Mouse (Mus musculus): ENCODE data around the gene Tspan18.
A peak's percentile ranks its signal among the peaks of the same experiment; 100 is the strongest.

The Tspan18 gene

DNA sequence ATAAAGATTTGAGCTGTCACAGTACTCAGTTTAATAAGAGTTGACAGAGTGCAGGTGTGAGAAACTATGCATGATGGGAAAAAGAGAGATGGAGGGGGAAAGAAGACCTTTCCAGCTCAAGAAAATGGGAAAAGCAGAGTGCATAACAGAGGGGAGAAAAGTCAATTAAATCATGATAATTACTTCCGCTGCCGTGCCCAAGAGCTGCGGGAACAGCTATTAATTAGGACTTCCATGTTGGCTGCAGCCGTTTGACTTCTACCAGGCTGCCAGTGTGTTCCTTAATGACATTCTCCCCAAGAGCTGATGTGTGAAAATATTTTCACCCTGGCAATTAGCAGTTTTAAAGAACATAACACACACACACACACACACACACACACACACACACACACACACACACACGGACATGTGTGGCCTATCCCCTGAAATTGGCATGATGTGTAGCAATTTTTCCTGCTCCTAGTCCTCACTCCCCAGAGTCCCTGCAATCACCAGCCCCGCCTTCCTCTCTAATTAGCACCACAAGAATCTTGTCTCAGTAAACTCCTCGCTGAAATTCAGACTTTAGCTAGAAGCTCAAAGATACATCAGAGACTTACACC, 67.6 kb downstream of the Tspan18 start:
- no peak for DNase-seq (ENCODE audit: extremely low spot score, low spot score)

DNA sequence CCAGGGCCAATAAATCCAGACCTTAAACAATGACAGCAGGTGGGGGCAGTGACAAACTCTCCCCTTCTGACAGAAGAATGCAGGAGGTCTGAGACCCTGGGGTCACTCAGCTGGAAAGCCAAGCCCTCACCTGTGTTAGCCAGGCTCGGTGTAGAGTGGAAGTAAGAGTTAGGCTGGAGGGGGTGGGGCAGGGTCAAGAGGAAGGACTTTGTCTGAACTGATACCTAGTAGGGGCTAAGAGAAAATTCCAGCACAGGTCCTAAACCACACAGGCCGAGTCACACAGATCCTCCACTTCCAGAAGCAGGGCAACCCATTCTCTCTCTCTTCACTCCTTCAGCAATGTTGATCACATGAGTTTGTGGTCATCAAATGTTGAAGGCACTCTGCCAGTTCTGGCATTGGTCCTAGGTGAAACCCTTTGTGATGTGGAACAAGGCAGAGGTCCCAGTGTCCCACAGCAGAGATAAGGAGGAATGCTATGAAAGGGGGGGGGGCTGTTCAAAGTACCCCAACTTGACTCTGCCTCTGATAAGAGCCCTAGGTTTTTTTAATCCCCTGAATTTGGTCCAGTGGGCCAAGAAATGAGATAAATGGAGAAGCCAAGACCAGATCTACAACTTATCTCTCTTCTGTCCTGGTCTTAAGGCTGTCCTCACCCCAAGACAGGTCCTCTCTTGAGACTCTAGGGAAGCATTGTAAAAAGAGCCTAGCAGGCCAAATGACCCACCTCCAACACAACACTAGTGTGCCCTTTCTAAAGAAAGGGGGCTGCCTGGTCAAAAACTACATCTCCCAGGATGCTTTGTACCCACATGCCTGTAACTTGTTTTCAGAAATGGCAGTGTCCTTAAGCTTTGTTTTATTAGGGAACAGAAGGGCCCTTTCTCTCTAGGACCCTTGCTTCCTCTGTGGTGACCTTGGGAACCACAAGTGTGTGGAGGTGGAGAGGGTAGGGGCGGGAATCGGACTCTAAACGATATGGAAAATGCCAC, 71.7 kb downstream of the Tspan18 start:
- DNase-seq (ENCODE audit: extremely low spot score, low spot score) = no peak

DNA sequence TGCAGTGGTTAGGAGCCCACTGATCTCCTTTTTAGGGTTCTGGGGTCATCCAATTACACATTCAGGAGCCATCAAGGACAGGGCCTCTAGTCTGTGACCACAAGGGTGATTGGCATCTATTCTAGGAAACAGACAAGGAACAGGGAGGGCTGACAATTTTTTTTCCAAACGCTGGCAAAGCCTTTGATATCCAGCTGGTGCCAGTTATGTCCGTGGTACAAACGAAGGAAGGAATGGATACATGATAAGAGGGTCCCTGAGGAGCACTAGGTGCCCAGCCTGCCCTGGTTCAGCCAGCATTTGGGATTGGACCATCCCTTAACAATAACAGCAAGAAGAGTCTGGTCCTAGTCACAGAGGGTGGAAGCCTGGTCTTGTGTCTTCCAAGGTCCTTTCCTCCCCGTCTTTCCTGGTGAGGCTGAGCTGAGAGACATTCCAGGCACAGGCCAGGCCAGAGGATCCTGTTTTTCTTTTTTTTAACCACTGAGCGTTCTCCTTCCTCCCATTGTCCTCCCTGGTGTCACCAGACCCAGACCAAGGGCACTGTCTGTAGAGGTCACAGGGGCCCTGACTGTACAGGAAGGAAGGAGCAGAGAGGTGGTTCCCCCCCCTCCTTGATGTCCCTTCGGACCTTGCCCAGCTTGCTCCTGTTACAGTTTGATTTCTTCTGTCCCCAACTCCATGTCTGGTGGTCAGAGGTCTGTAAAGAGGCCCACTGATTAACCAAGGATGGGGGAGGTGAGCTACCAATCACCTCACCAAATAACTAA, 72.6 kb downstream of the Tspan18 start:
- no peak for DNase-seq (ENCODE audit: extremely low spot score, low spot score)

DNA sequence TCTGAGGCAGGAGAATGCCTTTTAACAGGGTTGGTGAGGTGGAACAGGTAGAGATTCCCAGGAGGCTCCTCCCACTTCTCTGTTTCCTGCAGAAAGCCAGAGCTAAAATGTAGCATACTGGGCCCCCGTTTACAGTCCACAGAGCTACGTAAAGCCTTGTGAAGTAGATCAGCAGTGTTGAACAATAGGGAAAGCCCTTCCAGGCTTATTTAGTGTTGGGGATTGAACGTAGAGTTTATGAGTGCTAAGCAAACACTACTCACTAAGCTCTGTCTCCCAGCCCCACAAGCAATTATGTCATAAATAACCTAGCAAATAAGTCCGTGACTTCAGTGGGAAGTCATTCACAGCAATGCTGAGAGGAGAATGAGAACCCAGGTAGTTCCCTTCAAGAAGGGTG, 76.7 kb downstream of the Tspan18 start:
- no peak for DNase-seq (ENCODE audit: extremely low spot score, low spot score)

DNA sequence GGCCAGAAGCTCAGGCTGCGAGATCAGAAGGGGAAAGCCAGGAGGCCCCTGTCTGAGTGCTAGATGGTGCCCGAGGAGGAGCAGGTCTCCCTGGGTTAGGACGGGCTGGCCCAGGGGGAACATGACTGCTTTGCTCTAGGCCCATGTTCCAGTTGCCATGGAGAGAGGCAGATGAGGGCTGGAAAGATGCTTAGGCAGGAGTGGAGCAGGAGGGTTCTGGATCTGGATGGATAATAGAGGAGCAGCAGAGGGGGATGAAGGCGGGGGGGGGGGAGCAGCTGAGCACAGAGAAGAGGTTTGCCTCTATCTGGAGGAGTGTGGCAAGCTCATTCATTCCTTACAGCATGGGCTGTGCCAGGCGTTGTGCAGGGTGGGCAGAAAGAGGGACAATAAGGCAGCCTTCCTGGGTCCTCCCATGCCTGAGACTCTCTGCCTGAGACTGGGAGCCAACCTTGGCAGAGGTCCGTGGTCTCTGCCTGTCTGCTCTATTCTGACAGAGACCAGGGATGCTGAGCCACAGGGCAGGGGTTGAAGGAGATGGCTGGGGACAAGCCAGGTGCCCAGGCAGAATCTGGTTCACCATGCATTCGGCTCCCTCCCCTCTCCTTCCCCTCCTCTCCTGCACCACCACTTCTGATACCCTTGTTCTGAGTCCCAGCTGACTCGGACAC, 77.4 kb downstream of the Tspan18 start:
- DNase-seq (ENCODE audit: extremely low spot score, low spot score) = no peak

DNA sequence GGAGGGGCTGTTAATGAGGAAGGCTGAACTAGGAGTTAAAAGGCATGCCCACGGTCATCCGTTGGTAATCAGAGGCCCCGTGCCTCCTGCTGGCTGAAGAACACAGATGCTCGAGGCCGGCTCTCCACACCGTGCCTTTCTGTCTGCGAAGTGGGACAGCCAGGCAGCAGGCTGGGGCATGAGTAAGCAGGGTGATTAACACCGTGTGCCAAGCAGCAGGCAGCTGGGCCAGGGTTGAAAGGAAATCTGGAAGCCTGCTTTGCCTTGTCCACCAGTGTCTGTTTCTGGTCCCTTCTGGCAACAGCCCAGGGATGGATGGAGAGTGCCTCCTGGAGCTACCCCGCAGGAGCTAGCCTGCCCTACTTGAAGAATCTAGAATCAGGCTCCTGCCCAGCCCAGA, 81.9 kb downstream of the Tspan18 start:
- no peak for DNase-seq (ENCODE audit: extremely low spot score, low spot score)

GRCm38 (mm10) chr2:93250611-93251010, 83.7 kb downstream of the Tspan18 start:
- no peak for DNase-seq (ENCODE audit: extremely low spot score, low spot score)

GRCm38 (mm10) chr2:93249058-93249457, 85.2 kb downstream of the Tspan18 start:
- no peak for DNase-seq (ENCODE audit: extremely low spot score, low spot score)

DNA sequence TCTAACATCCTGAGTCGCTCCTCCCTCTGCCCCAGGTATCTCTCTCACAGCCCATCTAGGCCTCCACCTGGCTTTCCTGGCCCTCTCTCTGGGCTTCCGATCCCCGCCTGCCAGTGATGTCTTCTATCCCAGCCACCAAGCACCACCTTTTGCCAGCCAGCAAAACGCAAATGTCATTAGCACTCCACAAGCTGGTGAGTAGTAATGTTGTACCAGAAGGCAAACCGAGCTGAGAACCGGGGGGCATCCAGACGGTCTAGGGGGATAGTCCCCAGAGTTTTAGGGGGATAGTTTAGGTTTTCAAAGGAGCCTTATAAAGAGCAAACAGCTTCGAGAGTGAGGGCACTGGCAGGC, 90.2 kb downstream of the Tspan18 start:
- no peak for DNase-seq (ENCODE audit: extremely low spot score, low spot score)

GRCm38 (mm10) chr2:93243439-93244089, 90.7 kb downstream of the Tspan18 start:
- no peak for DNase-seq (ENCODE audit: extremely low spot score, low spot score)

DNA sequence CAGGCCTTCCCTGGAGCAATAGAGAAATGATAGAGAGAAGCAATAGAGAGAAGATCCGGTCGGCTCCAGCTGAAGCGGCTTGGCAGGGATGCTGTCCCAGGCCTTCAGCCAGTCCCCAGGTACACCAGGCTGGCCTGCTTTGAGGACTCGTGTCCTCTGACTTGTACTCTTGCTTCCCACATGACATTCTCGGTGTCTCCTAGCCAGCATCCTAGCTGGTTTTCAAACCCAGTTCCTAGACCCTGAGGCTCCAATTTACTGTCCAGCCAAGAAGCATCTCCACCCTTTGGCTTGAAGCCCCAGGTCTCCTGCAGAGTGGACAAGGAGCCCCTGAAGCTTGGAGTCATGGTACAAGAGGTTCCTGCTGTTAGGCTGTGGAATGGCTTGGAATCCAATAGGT, 92.1 kb downstream of the Tspan18 start:
- DNase-seq (ENCODE audit: extremely low spot score, low spot score) = no peak

DNA sequence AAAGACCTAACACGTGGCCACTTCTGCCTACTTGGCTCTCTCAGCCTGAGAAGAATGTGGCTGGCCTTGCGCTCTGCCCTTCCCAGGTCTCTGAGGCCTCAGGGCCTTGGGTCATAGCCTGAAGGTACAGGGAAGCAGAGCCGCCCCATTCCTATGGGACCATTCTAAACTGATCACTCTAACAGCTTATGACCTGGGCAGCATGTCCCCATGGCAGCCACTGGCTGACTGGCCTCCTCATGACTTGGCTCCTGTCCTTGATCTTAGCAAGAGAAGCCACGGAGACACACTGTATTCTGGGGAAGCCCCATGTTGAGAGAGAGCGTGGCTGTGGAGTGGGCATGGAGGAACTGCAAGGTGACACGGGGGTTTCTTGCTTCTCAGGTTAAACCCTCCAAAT, 95.4 kb downstream of the Tspan18 start:
- no peak for DNase-seq (ENCODE audit: extremely low spot score, low spot score)

- no peak for DNase-seq (ENCODE audit: extremely low spot score, low spot score)
Observed at GRCm38 (mm10) chr2:93237055-93237454, 97.2 kb downstream of the Tspan18 start.

DNA sequence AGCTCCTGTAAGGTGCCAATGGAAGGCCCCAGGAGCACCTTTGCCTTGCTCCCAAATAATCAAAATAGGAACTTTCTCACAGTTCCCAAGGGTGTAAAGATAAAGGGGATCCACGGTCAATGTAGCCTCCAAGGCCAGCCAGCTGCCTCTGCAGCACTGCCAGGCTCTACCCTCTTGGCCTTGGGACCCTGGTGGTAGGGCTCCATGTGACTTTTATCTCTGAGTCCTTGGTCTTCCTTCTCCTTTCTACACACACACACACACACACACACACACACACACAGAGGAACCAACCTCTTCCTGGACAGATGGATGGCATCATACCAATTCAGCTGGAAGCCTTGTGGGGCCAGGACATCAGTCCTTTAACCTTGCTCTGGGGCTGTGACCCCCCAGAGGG, 102.2 kb downstream of the Tspan18 start:
- no peak for DNase-seq (ENCODE audit: extremely low spot score, low spot score)

DNA sequence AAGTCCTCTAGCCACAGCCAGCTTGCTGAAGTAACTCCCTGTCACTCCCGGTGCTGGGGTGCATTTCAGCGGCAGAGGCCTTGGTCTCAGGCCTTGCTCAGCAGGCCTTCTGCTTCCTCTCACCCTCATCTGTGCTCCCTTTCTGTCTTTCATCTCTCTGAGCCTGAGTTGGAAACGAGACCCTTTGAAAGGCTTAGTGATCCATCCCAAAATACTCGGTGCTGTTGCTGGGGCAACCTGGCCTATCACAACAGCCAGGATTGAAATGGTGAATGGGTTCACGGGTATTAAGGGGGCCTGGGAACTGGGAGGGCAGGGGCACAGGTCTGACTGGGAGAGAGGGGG, 105.9 kb downstream of the Tspan18 start:
- DNase-seq (ENCODE audit: extremely low spot score, low spot score) = peak; percentile 54

GRCm38 (mm10) chr2:93227713-93228479, 106.4 kb downstream of the Tspan18 start:
- peak; percentile 68 for DNase-seq (ENCODE audit: extremely low spot score, low spot score)

GRCm38 (mm10) chr2:93226606-93227595, 107.4 kb downstream of the Tspan18 start:
- peak; percentile 98 for DNase-seq (ENCODE audit: extremely low spot score, low spot score)

DNA sequence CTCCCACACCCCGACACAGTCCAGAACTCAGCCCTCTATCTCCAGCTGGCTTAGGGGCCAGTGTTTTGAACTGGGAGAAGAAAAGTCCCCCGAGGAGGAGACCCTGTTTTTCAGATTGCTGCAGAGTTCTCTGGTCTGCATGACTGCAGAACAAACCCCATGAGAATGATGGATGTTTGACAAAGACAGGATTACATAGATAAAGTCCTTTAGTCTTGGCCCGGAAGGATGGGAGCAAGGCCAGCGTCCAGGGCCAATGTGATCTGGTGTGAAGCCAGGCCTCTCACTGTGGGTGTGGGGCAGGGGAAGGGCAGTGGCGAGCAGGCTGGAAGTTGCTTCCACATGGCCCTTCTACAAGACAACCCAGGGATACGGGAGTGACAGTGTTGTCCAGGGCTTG, 110.8 kb downstream of the Tspan18 start:
- DNase-seq (ENCODE audit: extremely low spot score, low spot score) = no peak

GRCm38 (mm10) chr2:93220447-93220846, 113.9 kb downstream of the Tspan18 start:
- DNase-seq (ENCODE audit: extremely low spot score, low spot score) = no peak

Measured in neural tube, embryonic 10.5 days (tissue).